Mouse (Mus musculus) hindbrain, embryonic 16.5 days (tissue): ENCODE measurements around the gene Gm13539. TPM values are rescaled to one million over a fixed set of nuclear protein-coding genes. Genes with fewer than 3 reads are reported as not detected.

ENCODE experiments used
- ATAC-seq: fragments of 200-750 bp; cut with Nextera tagmentation; 2 replicates; pipeline ENCODE4 v1.8.0; 2017; ENCODE audit warnings: moderate TSS enrichment, moderate library complexity
- H3K27ac ChIP-seq: fragments of 300-500 bp; sonication (generic); 2 replicates; pipeline ENCODE4 v1.5.1; 2014; ENCODE audit warnings: low read depth, mild to moderate bottlenecking, control low read depth, low read length, moderate library complexity
- H3K27me3 ChIP-seq: fragments of 300-500 bp; sonication (generic); replicated peaks from 2 replicates; pipeline ENCODE4 v1.6.1; 2014; ENCODE audit warnings: low read length; ENCODE audit not compliant: control insufficient read depth, insufficient read depth
- H3K36me3 ChIP-seq: fragments of 300-500 bp; sonication (generic); 2 replicates; pipeline ENCODE4 v1.6.1; 2014; ENCODE audit warnings: mild to moderate bottlenecking, low read length, moderate library complexity, mixed read lengths; ENCODE audit not compliant: control insufficient read depth, insufficient read depth
- H3K4me1 ChIP-seq: fragments of 300-500 bp; sonication (generic); 2 replicates; pipeline ENCODE4 v1.6.1; 2014; ENCODE audit warnings: low read depth, low read length; ENCODE audit not compliant: control insufficient read depth, insufficient read depth
- H3K4me2 ChIP-seq: fragments of 300-500 bp; sonication (generic); 2 replicates; pipeline ENCODE4 v1.6.1; 2014; ENCODE audit warnings: mild to moderate bottlenecking, low read length, control low read depth, moderate library complexity
- H3K4me3 ChIP-seq: fragments of 300-500 bp; sonication (generic); 2 replicates; pipeline ENCODE4 v1.5.1; 2014; ENCODE audit warnings: mild to moderate bottlenecking, low read length, control low read depth, moderate library complexity
- H3K9ac ChIP-seq: fragments of 300-500 bp; sonication (generic); 2 replicates; pipeline ENCODE4 v1.6.1; 2014; ENCODE audit warnings: low read depth, mild to moderate bottlenecking, control low read depth, low read length, moderate library complexity
- H3K9me3 ChIP-seq: fragments of 300-500 bp; sonication (generic); 2 replicates; pipeline ENCODE4 v1.6.1; 2014; ENCODE audit warnings: mild to moderate bottlenecking, low read length, moderate library complexity; ENCODE audit not compliant: control insufficient read depth
- WGBS: fragments of 180-500 bp; shearing (Covaris S2); extraction: QIAGEN DNeasy Blood & Tissue Kit; methylation state at CpG from one replicate; pipeline ENCODE4 v1.1.7; 2014; 5-methylcytosine and 5-hydroxymethylcytosine counted together
- polyA plus RNA-seq: library from polyadenylated mRNA; unstranded; fragments of >200 nt; fragmentation: Nextera tagmentation; extraction: Ambion mirVana; gene quantifications from 2 replicates; pipeline ENCODE4 v1.2.1, GENCODE M21; 2015

The Gm13539 gene
- polyA plus RNA-seq, 1 experiment from 2014 or later: not detected

GRCm38 (mm10) chr2:25774640-25775039 lies 7.4 kb upstream of the Gm13539 start:
- ATAC-seq: no peak
- Histone ChIP-seq H3K36me3 (no peaks in the 10 kb centered on the region), H3K27me3 (no peaks in the 10 kb centered on the region), H3K9me3 (no peaks in the 10 kb centered on the region), H3K4me2 (no peak overlapping the region), H3K4me1 (no peaks in the 10 kb centered on the region), H3K9ac (no peak overlapping the region), H3K4me3 (no peak overlapping the region), H3K27ac (no peak overlapping the region)
- 88% methylated on average over 2 of the region's 2 CpGs for WGBS

- WGBS: 76% methylated on average over 3 of the region's 3 CpGs
- no peak for ATAC-seq
- H3K27me3 ChIP-seq: no peaks in the 10 kb centered on the region
- no peaks in the 10 kb centered on the region for H3K36me3 ChIP-seq
- no peaks in the 10 kb centered on the region for H3K9me3 ChIP-seq
- no peak overlapping the region for H3K27ac ChIP-seq
- H3K4me3 ChIP-seq: no peak overlapping the region
- no peaks in the 10 kb centered on the region for H3K4me1 ChIP-seq
- no peak overlapping the region for H3K9ac ChIP-seq
- no peak overlapping the region for H3K4me2 ChIP-seq
Measured at GRCm38 (mm10) chr2:25775991-25776390, 6.1 kb upstream of the Gm13539 start.

- Histone ChIP-seq H3K4me3 (no peak within 1 kb of the TSS), H3K27ac (no peak within 1 kb of the TSS), H3K9ac (no peak within 1 kb of the TSS), H3K36me3 (no peaks in the 10 kb centered on the region), H3K27me3 (no peaks in the 10 kb centered on the region), H3K4me2 (no peak within 1 kb of the TSS), H3K4me1 (no peaks in the 10 kb centered on the region), H3K9me3 (no peaks in the 10 kb centered on the region)
- ATAC-seq: no peak
- WGBS: 88% methylated on average over 1 of the region's 1 CpGs
Measured at GRCm38 (mm10) chr2:25776717-25777116, 5.3 kb upstream of the Gm13539 start, which contains the start of gene Lcn11. Gene Lcn11, plus strand, starts transcription at chr2:25777017.

- no peak for ATAC-seq
- H3K36me3 ChIP-seq: no peaks in the 10 kb centered on the region
- H3K4me3 ChIP-seq: no peak overlapping the region
- H3K27ac ChIP-seq: no peak overlapping the region
- H3K4me2 ChIP-seq: no peak overlapping the region
- H3K9ac ChIP-seq: no peak overlapping the region
- no peaks in the 10 kb centered on the region for H3K9me3 ChIP-seq
- H3K27me3 ChIP-seq: no peaks in the 10 kb centered on the region
- H3K4me1 ChIP-seq: no peaks in the 10 kb centered on the region
- 95% methylated on average over 9 of the region's 9 CpGs for WGBS
Measured at GRCm38 (mm10) chr2:25779076-25779475, 3.0 kb upstream of the Gm13539 start.

GRCm38 (mm10) chr2:25780921-25781320 lies 1.1 kb upstream of the Gm13539 start:
- Histone ChIP-seq H3K9ac (no peak overlapping the region), H3K9me3 (no peaks in the 10 kb centered on the region), H3K27ac (no peak overlapping the region), H3K36me3 (no peaks in the 10 kb centered on the region), H3K4me2 (no peak overlapping the region), H3K4me1 (no peaks in the 10 kb centered on the region), H3K27me3 (no peaks in the 10 kb centered on the region), H3K4me3 (no peak overlapping the region)
- ATAC-seq: no peak
- 69% methylated on average over 4 of the region's 4 CpGs for WGBS

GRCm38 (mm10) chr2:25785573-25786322 lies 3.7 kb downstream of the Gm13539 start:
- Histone ChIP-seq H3K36me3 (no peaks in the 10 kb centered on the region), H3K4me3 (no peak overlapping the region), H3K9me3 (no peaks in the 10 kb centered on the region), H3K4me1 (no peaks in the 10 kb centered on the region), H3K27ac (no peak overlapping the region), H3K27me3 (no peaks in the 10 kb centered on the region), H3K9ac (no peak overlapping the region), H3K4me2 (no peak overlapping the region)
- WGBS: 62% methylated on average over 5 of the region's 5 CpGs
- ATAC-seq: no peak

GRCm38 (mm10) chr2:25789092-25789491 lies 7.0 kb downstream of the Gm13539 start:
- WGBS: 88% methylated on average over 3 of the region's 3 CpGs
- no peak overlapping the region for H3K4me3 ChIP-seq
- no peaks in the 10 kb centered on the region for H3K27me3 ChIP-seq
- H3K9me3 ChIP-seq: no peaks in the 10 kb centered on the region
- no peaks in the 10 kb centered on the region for H3K4me1 ChIP-seq
- no peak overlapping the region for H3K4me2 ChIP-seq
- no peaks in the 10 kb centered on the region for H3K36me3 ChIP-seq
- no peak overlapping the region for H3K9ac ChIP-seq
- no peak for ATAC-seq
- H3K27ac ChIP-seq: no peak overlapping the region

- 40% methylated on average over 2 of the region's 2 CpGs for WGBS
- no peak for ATAC-seq
- Histone ChIP-seq H3K4me1 (no peaks in the 10 kb centered on the region), H3K27ac (no peak overlapping the region), H3K36me3 (no peaks in the 10 kb centered on the region), H3K4me2 (no peak overlapping the region), H3K27me3 (no peaks in the 10 kb centered on the region), H3K4me3 (no peak overlapping the region), H3K9ac (no peak overlapping the region), H3K9me3 (no peaks in the 10 kb centered on the region)
Measured at GRCm38 (mm10) chr2:25797635-25798034, 15.6 kb downstream of the Gm13539 start.

- no peak overlapping the region for H3K27ac ChIP-seq
- no peak overlapping the region for H3K4me3 ChIP-seq
- 38% methylated on average over 5 of the region's 5 CpGs for WGBS
- no peaks in the 10 kb centered on the region for H3K4me1 ChIP-seq
- no peaks in the 10 kb centered on the region for H3K36me3 ChIP-seq
- no peaks in the 10 kb centered on the region for H3K27me3 ChIP-seq
- H3K4me2 ChIP-seq: no peak overlapping the region
- ATAC-seq: no peak
- no peak overlapping the region for H3K9ac ChIP-seq
- no peaks in the 10 kb centered on the region for H3K9me3 ChIP-seq
Measured at GRCm38 (mm10) chr2:25798065-25798464, 16.0 kb downstream of the Gm13539 start.
